Mouse (Mus musculus) regulatory T cell (primary cell): ENCODE results near the gene Shc4.

Experiments
- in situ Hi-C: fragments of 300-600 bp; cut with MboI, MseI; formaldehyde crosslinking; loops from one replicate; pipeline ENCODE4 v1.15.1; 2025; ENCODE audit warnings: high pct_unique_total_duplicates

Gene Shc4

DNA sequence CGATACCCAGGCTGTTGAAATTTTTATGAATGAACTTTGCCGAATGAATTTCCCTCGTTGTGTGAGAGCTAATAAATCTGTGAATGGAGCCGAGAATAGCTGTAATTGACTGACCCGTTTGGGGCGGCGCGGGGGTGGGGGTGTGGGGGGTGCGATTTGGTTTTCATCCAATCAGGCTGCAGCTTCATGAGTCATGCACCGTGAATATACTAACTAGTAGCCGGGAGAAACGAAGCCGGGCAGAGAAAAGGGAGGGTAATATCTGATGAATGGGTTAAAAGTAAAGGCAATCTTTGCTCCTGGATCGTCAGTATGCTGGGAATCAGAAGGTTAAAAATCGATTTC lies at the start of gene Shc4:
TSS of gene Shc4 (minus strand) at position 63 of the 345 bp plus-strand sequence.
- in situ Hi-C loops, result loop anchor here (5.0 kb wide), 1 partner anchor 47 kb away; no protein-coding TSS in a partner anchor

DNA sequence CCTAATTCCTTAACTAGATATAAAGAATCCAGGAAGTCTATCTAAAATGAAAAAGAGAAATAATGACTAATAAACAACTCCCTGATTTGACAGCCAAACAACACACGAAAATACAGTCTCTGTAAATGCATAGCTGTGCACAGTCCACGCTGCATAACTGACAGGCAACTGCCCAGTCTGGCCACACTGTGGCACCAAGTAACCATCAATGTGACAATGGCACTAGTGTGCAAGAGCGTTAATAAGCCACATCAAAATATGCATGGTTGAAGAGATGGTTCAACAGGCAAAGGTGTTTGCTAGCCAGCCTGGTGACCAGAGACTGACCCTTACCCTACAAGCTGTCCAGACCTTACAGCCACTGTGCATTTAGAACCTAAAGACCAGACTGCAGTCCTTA lies 41.1 kb upstream of the Shc4 start:
- in situ Hi-C loops, result no loop called here

DNA sequence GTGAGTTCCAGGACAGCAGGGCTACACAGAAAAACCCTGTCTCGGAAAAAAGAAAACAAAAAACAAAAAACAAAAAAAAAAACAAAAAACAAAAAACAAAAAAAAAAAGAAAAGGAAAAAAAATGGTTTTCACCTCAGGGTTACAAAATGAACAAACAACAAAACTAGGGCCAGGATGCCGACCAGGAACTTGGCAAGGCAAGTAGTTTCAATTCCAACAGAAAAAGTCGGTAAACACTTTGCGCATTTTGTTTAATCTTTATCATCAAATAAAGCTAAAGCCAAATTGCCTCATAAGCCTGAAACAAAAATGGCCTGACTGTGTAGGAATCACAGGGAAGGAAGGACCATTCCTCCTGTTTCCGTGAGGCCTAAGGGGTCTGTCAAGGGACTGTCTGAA lies 40.6 kb upstream of the Shc4 start:
- in situ Hi-C loops, result no loop called here

DNA sequence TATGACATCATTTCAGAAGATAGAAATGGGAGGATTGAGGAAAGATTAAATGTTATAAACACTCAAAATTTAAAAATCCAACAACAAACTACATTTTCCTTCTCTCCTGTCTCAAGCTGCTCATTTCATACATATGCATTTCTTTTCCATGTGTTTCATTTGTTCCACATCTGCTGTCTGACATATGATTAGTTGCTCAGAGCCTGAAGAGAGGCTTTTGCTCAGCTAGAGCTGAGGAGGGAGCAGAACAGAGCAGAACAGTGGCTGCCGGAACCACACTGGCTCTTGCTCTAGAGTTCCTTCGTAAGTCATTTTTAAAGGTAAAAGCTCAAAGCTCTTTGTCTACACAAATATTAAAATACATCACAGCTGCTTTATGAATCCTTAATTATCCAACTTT lies 25.4 kb upstream of the Shc4 start:
- in situ Hi-C loops, result no loop called here

DNA sequence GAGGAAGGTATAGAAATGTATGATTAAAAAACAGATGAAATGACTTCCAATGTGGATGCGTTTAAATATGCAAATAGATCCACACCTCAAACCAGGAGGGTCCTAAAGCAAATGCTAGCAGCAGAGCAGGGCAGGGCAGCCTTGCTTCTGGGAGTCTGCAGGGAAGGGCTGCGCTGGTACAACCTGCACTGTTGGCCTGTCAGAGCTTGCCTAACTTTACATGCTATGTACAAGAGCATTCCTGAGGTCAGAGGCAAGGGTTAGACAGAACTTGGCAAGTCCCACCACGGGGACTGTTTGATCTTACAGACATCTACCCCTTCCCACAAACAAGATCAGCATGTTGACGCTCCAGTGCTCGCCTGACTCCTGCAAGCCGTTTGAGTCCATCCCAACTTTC lies 15.4 kb upstream of the Shc4 start:
- in situ Hi-C loops, result no loop called here

DNA sequence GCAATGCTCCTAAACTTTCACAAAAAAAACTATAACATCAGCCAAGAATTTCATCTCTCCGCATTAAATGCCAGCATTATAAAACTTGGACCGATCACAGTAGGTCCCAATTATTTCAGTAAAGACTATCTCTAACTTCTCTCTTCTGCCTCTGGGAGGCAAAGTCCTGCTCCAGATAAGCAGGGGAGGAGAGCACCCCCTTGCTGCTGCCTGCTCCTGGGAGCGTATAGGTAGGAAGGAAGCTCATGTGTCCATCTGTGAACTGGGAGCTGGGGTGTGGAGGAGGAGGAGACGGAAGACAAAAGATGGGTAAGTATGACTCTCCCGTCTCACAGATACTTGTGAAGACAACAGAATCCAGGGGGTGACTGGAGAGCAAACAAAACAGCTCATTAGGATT lies 14.8 kb upstream of the Shc4 start:
- in situ Hi-C loops, result no loop called here

DNA sequence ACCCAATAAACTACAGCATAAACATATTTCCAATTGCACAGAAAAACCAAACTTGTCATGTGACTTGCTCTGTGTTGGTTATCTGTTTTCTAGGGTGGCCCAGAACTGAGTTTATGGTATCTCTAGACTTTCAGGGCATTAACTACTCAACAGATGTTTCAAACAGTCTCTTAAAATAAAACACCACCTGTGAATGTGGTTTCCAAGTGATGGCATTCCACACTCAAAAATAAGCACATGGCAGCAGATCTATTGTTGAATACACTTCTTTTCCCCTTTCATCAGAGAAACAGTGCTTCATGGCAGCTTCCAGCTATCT lies 12.0 kb upstream of the Shc4 start:
- in situ Hi-C loops, result no loop called here

DNA sequence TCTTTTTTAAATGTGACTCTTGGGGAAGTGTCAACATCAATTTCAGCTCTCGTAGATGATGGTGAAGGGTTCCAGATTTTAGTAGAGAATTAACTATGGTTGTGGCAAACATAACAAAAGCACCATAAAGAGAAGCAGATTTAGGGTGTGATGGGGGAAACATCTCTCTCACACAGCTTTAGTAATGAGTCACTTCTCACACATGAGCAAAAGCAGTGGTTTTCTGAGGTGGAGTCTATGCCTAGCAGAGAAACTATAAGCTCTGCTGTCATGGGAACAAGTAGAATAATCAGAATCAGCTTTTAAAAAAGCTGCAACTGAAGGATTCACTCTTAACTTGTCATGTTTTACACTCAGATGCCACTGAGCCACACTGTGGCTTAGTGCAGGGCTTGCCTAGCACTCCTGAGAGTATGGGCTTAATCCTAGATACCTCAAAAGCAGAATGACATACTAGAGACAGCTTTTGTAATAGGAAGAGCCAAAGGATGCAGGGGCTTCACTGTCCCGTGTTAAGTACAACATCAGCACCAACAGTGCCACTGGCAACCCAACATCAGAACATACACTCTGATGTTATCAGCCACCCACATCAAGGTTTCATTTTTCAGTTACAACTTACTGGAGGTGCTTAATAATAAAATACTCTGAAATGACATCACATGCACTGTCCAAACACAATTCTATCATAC lies 11.5 kb upstream of the Shc4 start:
- in situ Hi-C loops, result no loop called here

DNA sequence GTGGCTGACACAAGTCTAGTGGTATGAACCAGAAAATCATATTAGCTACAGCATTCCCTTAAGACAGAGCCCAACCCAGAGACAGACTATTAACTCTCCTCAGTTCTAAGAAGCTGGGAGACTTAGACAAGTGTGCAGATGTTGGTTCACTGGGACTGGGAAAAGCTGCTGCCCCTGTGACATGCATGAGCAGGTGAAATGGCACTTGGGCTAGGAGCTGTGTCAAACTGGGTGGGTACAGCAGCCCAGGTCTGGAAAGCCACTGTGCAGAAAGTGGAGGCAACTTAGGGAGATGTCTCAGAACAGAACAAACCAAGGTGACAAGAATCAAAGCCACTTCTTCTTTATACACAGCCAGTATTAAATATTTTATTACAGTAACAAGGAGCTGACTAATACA lies 10.8 kb upstream of the Shc4 start:
- in situ Hi-C loops, result loop anchor here (5.0 kb wide), 1 partner anchor 37 kb away; no protein-coding TSS in a partner anchor

DNA sequence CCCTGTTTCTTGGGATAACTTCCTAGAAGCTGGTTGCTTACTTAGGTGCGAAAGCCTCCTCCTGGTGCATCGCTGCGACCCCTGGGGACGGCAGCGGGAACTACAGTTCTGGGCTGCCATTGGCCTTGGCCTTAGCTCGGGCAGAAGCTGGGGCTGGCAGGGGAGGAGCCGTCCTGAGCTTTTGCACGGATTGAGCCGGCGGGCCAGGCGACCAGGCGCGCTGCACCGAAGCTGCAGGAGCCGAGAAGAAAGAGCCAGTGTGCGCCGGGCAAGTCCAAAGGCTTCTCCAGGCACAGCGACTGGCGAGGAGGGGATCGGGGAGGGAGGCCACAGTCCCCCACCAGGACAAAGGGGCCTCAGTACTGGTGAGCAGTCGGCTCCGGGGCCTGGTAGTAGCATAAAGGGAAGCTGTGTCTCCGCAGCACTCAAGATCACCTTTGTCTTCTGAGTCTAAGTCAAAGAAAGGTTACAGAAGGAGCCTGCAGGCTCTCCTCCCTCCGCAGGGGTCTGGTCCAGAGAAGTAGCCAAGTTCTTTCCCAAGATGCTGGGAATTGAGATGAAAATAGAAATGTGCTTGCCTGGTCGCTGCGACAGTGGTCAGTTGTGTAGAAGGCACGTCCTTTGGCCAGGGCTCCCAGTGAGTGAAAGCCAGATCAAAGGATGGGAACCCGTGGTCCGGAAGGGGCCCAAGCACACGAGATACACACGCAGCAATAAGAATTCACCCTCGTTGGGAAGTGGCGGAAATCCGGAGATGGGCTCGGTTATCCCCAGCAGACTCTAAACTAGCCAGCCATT lies 8.0 kb upstream of the Shc4 start:
- in situ Hi-C loops, result loop anchor here (5.0 kb wide), 1 partner anchor 35 kb away; no protein-coding TSS in a partner anchor

DNA sequence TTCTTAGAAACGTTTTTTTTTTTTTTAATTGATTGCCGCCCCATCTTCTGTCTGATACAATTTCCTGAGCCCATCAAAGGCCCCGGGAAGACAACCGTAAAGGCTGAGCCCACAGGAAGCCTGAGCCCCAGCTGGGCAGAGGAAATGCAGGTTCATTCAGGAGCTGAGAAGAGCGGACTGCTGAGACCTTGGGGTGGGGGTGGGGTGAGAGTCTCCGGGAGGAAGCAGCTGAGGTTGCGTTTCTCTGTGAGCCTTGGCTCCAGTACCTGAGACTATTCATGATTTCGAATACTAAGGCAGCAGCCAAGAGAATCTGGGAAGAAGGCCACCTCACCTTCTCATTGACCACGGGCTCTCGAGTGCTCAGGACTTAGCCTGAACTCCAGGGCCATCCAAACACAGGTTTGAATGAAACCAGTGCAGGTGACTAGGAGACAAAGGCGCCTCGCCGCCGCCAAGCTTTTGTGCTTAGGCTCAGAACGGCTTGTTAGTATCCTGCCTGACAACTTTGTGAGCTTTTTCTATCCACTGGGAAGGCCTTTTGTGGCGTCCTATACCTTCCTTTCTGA lies 682 bp upstream of the Shc4 start:
- in situ Hi-C loops, result loop anchor here (5.0 kb wide), 2 partner anchors 47 to 67 kb away; no protein-coding TSS in a partner anchor

DNA sequence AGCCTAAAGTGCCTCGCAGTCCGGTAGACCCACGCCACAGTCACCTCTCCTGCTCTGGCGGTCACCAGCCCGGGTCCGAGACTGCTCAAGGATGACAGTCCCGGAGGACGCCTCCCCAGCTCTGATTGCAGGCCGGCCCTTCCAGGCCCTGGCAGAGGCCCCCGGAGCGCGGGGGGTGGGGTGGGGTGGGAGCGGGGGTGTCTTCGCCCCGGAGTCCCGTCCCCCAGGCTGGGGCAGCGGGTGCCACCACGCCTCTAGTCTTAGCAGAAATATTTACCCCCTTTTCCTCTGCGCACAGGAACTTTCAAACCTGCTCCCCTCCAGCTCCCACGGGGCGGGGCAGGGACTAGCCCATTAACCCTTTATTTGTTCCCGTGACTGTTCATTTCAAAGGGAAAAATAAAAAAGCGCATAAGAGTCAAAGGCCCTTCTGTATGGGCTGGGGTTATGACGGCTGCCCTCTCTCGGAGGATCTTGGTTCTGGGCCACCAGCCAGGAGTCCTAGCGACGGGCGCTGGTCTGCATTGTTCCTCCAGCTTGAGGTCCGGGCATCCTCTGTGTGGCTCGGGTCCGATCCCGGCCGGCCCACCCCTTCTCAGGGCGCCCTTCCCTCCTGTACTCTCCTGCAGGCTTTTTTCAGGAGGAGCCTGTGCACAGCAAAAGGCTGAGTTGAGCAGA lies 401 bp downstream of the Shc4 start:
- in situ Hi-C loops, result loop anchor here (5.0 kb wide), 1 partner anchor 46 kb away; no protein-coding TSS in a partner anchor

DNA sequence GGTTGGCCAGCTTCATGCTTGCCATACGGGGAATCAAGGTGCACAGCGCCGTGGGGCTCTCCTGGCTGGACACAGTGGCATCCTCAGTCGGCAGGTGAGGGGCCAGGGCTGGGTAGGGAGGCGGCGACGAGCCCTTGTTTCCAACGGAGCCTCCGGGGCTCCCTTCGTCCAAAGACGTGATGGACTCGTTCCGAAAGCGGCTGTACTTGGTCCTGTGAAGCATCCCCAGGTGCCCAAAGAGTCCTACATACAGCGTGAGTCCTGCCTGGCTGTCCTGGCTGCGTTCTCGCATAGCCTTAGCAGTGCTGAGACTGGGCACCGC lies 901 bp downstream of the Shc4 start:
- in situ Hi-C loops, result loop anchor here (5.0 kb wide), 1 partner anchor 46 kb away; no protein-coding TSS in a partner anchor

DNA sequence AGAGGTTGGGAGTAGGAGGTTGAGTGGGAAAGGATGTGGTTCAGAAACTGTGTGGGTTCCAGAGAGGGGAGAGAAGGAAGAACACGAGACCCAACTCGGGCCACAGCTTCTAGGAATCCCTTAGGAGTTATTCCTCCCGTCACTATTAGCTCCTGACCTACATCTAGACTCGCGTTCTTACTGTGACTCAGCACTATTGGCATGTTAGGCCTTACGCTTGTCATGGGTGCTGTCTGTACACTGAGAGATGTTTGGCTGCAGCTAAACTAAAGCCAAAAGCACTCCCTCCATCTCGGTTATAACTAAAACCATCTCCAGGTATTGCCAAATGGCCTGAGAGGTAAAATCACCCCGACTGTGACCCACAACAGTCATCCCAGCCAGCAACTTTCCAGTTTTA lies 7.3 kb downstream of the Shc4 start:
- in situ Hi-C loops, result no loop called here

DNA sequence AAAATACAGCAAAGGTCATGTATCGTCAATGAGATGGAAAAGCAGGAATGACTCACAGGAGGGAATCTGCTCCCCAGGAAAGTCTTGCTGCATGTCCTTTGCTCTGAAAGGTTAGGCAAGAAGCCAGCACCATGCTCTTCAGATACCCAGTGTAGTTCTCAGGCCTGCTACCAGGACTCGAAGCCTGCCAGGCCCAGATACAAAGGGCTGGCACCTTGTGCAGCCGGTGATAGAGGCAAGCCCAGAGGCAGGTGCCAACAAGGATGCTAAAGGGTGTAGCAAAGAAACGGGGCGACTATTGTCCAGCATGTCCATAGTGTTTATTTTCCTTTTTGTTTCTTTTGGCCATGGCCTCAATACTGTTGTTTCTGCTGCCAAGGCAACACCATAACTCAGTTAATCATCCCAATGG lies 17.4 kb downstream of the Shc4 start:
- in situ Hi-C loops, result no loop called here

DNA sequence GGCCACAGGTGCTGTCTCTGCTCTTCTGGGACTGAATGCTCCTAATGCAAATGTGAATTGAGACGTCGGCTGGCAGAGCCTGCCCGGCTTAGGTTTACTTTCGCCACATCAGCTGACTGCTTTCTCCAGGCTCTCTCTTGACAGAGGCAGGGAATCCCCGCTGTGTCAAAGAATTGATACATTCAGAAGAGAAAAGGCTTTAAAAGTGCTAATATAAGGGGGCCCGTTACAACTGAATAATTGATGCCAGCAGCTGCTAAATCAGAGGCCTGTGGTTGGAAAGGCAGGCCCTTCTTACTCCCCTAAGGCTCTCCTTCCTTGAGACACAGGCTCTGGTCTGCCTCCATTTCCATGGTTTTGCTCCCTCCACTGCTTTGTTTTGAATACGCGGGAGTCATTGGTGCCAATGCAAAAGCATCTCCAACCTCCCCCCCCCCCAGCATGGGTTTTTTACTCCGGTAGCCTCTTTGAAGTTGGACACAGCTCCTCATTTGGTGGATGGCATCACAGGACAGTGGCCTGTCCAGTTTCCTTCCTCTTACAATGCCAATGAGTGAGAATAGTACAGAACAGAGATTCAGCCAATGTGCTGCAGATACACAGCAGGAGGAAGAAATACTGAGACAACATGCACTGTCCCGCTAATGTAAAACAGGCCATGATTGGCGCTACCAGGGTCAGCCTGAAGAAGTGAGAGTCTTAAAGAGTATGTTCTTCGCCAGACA lies 18.9 kb downstream of the Shc4 start:
- in situ Hi-C loops, result no loop called here

DNA sequence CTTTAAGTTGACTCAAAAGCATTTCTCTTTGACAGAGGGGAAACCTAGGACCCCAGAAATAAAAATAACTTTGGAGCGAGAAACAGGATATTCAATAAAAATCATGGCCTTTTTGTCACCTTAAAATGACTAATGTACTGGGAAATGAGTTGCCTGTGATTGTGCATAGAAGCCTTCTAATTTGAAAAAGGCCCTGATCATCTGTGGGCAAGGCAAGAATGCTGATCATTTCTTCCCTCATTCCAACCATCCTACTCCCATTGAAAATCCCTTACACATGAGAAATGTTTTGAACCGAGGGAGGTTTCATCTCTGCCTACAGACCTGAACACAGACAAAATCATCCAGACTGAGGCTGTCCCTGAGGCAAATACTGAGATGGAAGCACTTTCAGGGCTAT lies 21.1 kb downstream of the Shc4 start:
- in situ Hi-C loops, result no loop called here

DNA sequence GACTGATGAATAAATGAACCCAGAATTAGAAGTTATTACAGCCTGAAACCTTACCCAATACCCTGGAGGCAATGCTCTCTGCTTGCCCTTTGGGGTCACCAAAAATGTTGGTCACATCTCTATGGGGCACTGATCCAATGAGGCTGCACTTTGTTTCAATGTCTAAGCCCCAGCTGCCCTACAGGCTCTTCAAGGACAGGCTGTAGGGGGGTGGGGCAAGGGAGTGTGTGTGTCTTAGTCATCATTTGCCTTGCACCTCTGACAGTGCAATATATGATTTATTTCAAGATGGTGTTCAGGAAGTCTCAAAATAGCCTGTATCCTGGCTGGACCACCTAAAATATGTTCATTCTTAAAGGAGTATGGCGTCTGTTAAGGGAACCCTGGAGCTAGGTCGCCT lies 22.3 kb downstream of the Shc4 start:
- in situ Hi-C loops, result no loop called here

DNA sequence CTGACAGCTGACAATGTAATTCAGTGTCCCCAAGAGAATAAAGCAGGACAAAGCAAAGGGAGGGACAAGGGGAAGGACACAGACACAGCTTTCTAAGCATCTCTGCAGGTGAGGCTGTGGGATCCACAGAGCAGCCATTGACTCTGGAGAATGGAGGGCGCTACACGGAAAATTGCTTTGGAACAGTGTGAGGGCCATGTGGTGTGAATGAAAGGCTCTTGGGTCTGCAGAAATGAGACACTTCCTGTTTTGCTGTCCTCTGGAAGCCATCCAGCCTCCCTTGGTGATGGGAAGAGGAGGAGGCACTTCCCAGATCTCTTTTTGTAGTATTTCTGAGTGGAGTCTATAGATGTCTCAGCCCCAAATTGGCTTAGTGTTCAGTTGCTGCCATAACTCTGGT lies 27.7 kb downstream of the Shc4 start:
- in situ Hi-C loops, result loop anchor here (5.0 kb wide), 1 partner anchor 36 kb away; no protein-coding TSS in a partner anchor

DNA sequence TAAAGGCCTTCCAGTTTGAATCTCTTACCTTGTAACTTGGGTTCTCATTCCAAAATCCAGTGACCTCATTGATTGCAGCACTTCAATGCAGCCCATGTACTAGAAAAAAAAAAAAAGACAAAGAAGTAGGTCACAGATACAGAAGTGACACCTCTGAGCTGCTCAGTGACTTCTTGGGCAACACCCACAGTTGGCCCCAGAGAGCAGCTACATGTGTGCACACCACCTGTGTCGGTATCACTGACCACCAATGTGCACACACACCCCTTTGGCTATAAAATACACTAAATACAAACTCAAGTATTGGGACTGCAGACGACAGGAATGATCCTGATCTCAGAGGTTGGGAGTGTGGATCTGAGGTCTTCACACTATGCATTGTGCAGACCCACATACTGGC lies 29.1 kb downstream of the Shc4 start:
- in situ Hi-C loops, result loop anchor here (5.0 kb wide), 1 partner anchor 38 kb away; no protein-coding TSS in a partner anchor

DNA sequence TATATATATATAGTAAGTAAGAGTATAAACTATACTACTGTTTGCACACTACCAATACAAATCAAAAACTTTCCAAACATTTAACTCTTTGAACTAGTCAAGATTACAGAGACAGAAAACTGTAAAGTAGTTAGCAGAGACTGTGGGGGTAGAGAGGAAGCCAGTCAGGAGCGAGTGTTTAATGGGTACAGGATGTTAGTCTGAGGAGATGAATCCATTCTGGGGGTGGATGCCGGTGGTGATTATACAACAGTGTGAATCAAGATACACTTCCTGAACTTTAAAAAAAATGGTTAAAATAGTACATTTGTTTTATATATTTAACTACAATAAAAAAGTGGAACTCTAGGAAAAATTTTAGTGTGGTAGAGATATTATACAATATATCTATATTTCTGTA lies 31.9 kb downstream of the Shc4 start:
- in situ Hi-C loops, result no loop called here
